Mouse (Mus musculus): ENCODE measurements at regions not wholly inside any gene's neighbourhood (a gene's known extent, or its start where the extent isn't known, plus 50 kb on each side); places are given as distances from the start of the nearest gene placed in this dataset. TPM values are rescaled to one million over a fixed set of nuclear protein-coding genes. Genes with fewer than 3 reads are reported as not detected.

GRCm38 (mm10) chr8:128302322-128302721 is 56.1 kb upstream of the Nrp1 start:
- Histone ChIP-seq H3K9ac (no peak overlapping the region), H3K27ac (no peak overlapping the region), H3K9me3 (no peaks in the 10 kb centered on the region), H3K4me2 (no peak overlapping the region), H3K4me1 (no peaks in the 10 kb centered on the region), H3K27me3 (no peaks in the 10 kb centered on the region), H3K4me3 (no peak overlapping the region), H3K36me3 (no peaks in the 10 kb centered on the region)
- 81% methylated on average over 2 of the region's 2 CpGs for WGBS
- ATAC-seq (ENCODE audit: borderline replicate concordance, extremely low read depth, low FRiP score, low TSS enrichment) = no peak

Small RNA genes in the stretch of these regions (microRNA-seq; reads per million reads assigned to microRNA genes)
- gene Mir21c = not detected
